Mouse (Mus musculus) megakaryocyte-erythroid progenitor cell, adult 5-6 weeks (primary cell): Measurements from ENCODE around the gene Ccnd2. TPM values are rescaled to one million over a fixed set of nuclear protein-coding genes. Genes with fewer than 3 reads are reported as not detected.

Experiments used
- ATAC-seq: replicated peaks from 2 replicates; pipeline ENCODE4 v1.8.0; 2016; ENCODE audit warnings: mild to moderate bottlenecking, inconsistent platforms; ENCODE audit not compliant: severe bottlenecking, poor library complexity, low FRiP score, low TSS enrichment
- total RNA-seq, 2 experiments: library from RNA; stranded (forward) in 1 of 2; stranded (reverse) in 1 of 2; fragments of 200-1000, 215-1000 nt in 1 of 2; fragments of >200 nt in 1 of 2; fragmentation: Nextera tagmentation in 1 of 2; gene quantifications; 2 replicates each; pipeline ENCODE4 v1.2.3; 2014 to 2017

Ccnd2 gene
- total RNA-seq, 2 experiments from 2014 or later = 37.0 to 98.1 TPM

DNA sequence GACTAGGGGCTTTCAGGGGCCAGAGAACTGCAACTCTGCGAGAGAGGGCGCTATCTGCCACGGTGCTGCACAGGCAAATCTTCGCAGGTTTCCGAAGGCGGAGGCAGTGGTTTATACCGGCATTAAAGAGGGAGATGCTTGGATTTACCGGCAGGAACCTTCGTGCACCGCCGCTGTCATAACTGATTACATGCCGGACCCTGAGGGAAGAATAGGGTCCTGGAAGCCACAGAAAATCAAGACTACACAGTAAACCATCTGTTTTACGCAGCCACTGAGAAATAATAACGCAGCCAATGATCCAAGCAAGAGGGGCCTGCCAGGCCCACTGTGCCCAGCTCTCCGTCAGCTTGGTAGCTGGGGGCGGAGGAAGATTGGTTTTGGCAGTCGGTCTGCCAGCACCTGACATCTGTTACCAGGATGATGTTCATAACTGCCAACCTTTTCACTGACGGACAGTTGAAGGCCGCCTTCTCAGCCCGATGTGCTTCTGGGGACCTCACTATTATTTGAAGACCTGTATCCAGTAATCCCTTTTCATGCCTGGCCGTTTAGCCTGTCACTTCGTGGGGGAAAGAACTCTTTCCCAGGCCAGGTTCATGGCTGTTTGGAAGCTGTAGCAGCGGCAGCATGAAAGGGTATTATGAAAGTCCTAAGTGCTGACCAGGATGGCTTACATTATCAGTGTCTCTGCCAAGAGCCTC, 37.1 kb downstream of the Ccnd2 start:
- ATAC-seq = no peak

DNA sequence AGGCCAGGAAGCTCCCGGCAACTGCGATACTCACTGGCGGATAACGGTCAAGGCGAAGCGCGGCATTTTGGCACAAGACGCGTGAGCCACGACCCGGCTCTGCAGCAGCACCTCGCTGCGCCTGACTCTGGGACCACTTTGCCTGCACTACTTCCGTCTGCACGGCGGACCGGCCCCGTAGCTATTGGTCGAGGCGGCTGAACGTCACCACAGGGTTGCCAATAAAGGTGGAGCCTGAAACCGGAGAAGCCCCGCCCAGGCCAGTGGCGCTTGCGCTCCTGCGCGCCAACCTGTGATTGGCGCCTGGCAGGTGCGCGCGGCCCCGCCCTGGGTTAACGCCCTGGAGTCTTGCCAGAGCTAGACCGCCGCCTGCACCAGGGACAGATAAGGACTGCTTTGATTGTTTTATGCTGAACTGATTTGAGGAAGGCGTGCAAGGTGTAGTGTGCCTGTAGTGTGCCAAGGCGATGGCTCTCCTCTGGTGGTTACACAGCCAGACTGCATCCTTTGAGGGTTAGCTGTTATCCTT, 42.5 kb downstream of the Ccnd2 start, which contains the start of gene Tigar:
TSS of gene Tigar (minus strand) at position 156 of the 529 bp plus-strand sequence.
- ATAC-seq = peak; percentile 99

DNA sequence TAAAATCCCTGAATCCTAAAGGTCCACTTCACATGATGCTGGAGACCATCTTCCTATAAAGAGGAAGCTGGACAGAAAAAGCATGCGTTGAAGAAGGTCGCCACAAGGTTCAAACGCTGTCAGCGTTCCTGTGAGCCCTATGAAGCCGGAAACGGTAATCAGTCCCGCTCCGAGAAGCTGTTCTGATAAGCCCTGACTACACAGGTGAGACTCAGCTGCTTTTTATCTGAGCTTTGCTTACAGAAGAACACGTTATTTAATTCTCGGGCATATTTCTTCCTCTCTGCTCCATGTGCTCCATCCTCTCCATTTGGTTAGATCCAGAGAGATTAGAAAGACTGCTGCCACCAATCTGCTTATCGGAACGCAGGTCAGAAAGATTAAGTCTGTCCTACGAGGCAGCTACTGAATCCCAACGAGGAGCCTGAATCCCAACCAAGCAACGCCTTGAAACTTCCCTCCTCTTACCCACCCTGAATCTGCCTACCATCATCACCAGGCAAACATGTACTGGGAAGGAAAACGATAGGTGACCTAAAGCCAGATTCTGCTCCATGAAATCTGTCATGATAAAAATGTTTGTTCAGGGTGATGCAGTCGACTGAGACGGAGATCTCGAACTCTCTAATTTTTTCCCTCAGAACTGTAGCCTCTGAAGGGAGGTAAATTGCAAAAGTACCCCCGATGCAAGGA, 43.5 kb downstream of the Ccnd2 start:
- no peak for ATAC-seq

GRCm38 (mm10) chr6:127107413-127107812, 44.6 kb downstream of the Ccnd2 start:
- no peak for ATAC-seq

- no peak for ATAC-seq
Observed at GRCm38 (mm10) chr6:127106726-127107125, 45.3 kb downstream of the Ccnd2 start.

DNA sequence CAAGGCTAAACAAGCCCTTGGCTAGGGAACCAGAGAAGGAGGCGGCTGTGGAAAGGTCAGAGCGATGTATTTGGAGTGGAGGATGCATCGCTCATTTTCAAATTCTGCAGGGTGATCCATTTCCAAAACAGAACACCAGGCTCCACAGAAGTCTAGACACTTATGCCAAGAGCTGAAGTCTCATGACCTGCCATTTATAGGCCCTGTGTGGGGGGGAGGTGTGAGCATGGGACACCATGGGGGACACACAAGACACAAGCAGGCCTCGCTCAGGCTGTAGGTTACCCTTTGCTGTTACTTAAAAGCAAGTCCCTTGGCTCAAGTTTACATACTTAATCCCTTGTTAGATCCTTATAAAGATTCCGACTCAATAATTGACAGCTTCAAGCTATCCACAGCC, 45.8 kb downstream of the Ccnd2 start:
- no peak for ATAC-seq

GRCm38 (mm10) chr6:127105107-127105506, 46.9 kb downstream of the Ccnd2 start:
- ATAC-seq = no peak

- no peak for ATAC-seq
Observed at GRCm38 (mm10) chr6:127104396-127105029, 47.5 kb downstream of the Ccnd2 start.

GRCm38 (mm10) chr6:127103506-127104275, 48.3 kb downstream of the Ccnd2 start:
- no peak for ATAC-seq

DNA sequence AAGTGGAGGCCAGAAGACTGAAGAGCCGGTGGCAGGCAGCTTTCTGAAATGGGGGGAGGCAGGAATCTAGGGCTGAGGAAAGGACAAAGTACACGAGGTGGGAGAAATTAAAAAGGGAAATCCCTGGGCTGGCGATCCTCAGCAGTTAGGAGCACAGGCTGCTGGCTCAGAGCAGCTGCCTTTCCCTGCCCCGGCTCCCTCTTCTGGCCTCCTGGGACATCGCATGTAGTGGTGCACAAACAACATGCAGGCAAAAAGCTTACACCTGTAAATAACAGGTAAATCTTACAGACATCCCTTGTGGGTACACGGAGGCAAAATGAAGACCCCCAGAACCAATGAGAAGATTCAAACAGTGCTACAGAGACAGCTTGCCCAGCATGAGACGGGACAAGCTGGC, 57.4 kb downstream of the Ccnd2 start:
- ATAC-seq = 0 out of 2 replicates have a peak, but pooled peaks have one; percentile 65

- ATAC-seq = no peak
Observed at GRCm38 (mm10) chr6:127086739-127087138, 65.3 kb downstream of the Ccnd2 start.

DNA sequence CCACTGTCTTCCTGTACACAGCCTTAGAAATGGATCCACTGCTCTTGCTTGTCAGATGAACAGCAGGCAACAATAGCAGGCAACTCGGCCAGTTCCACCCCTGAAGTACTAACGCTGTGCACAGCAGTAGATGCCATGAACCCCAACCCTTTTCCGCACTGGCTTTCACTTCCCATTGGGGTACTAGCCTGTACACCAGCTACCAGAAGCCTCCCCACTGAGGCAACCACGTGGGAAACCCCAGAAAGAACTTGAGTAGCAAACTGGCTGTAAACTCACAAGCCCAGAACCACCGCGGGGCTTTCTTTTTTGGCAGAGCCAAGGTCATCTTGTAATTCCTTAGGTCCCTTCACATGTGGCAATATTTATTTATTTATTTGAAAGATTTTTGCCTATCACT, 70.2 kb downstream of the Ccnd2 start:
- no peak for ATAC-seq

- ATAC-seq = peak; percentile 41; the same call in 1 of the 2 replicates
Observed at GRCm38 (mm10) chr6:127079867-127080731, 71.9 kb downstream of the Ccnd2 start.

Other genes with a start within 250 kb of the Ccnd2 start
- gene Dyrk4, start 230.4 kb downstream of the Ccnd2 start, total RNA-seq (2014; fragmentation: Nextera tagmentation) = 1.4 TPM in 1 of 2 replicates, not detected in the other
- not detected in 2 replicates for gene Dyrk4, start 230.4 kb downstream of the Ccnd2 start, total RNA-seq (2017)
- 85.9 and 90.7 TPM in 2 replicates for gene Rad51ap1, start 212.6 kb downstream of the Ccnd2 start, total RNA-seq (2014; fragmentation: Nextera tagmentation)
- 174 and 247 TPM in 2 replicates for gene Rad51ap1, start 212.6 kb downstream of the Ccnd2 start, total RNA-seq (2017)
- gene D6Wsu163e, start 212.2 kb downstream of the Ccnd2 start, total RNA-seq (2014; fragmentation: Nextera tagmentation) = 16.7 and 36.8 TPM in 2 replicates
- gene D6Wsu163e, start 212.2 kb downstream of the Ccnd2 start, total RNA-seq (2017) = 29.3 and 60.9 TPM in 2 replicates
- not detected in 2 replicates for gene Fgf6, start 136.6 kb downstream of the Ccnd2 start, total RNA-seq (2014; fragmentation: Nextera tagmentation)
- gene Fgf6, start 136.6 kb downstream of the Ccnd2 start, total RNA-seq (2017) = not detected in 2 replicates
- not detected in 2 replicates for gene Fgf23, start 79.3 kb downstream of the Ccnd2 start, total RNA-seq (2014; fragmentation: Nextera tagmentation)
- not detected in 2 replicates for gene Fgf23, start 79.3 kb downstream of the Ccnd2 start, total RNA-seq (2017)
- gene Tigar, start 42.6 kb downstream of the Ccnd2 start, total RNA-seq (2014; fragmentation: Nextera tagmentation) = 0.47 TPM in 1 of 2 replicates, not detected in the other
- 0.30 and 3.1 TPM in 2 replicates for gene Tigar, start 42.6 kb downstream of the Ccnd2 start, total RNA-seq (2017)